ENCODE assay signal across 8 mouse cellular contexts in genomic region chr8:72219541-72220363, GRCm38 (mm10). TPM values are rescaled to one million over a fixed set of nuclear protein-coding genes. Genes with fewer than 3 reads are reported as not detected.
DNase-seq lines count a peak whose midpoint lies in the region; ATAC-seq and TF ChIP-seq lines count a peak whose summit lies in the region.

Gene Fam32a (plus strand): TSS chr8:72219730.

- peaks cover 29% of the 10 kb centered on the region for H3K36me3 ChIP-seq in kidney, embryonic 14.5 days (ENCODE audit: control insufficient read depth, insufficient read depth, low read length)
- H3K36me3 ChIP-seq in limb, embryonic 15.5 days, result peaks cover 29% of the 10 kb centered on the region

- H3K27me3 ChIP-seq in kidney, embryonic 14.5 days (ENCODE audit: control insufficient read depth, insufficient read depth, low read length), result peaks cover 5% of the 10 kb centered on the region; the same call in 1 of the 2 replicates
- no peaks in the 10 kb centered on the region; the same call in 1 of the 2 replicates for H3K27me3 ChIP-seq in limb, embryonic 15.5 days

- TF ChIP-seq POLR2A in bone marrow macrophage, adult 2 months (IDR thresholded peaks at IDR 0.05; ENCODE audit: borderline replicate concordance, low read depth, low read length), result no peak
- peak; percentile 54 for TF ChIP-seq POLR2A in embryonic fibroblast, embryonic 13.5 days (IDR thresholded peaks at IDR 0.05; ENCODE audit: low read depth, low read length)

- ATAC-seq in kidney, embryonic 14.5 days (ENCODE audit: low FRiP score, low TSS enrichment), result peak; percentile 98
- ATAC-seq in limb, embryonic 15.5 days (ENCODE audit: insufficient number of reproducible peaks, low FRiP score, low TSS enrichment, low read depth), result peak; percentile 89

- peaks cover 28% of the 10 kb centered on the region for H3K4me1 ChIP-seq in bone marrow macrophage, adult 2 months (ENCODE audit: control insufficient read depth, insufficient read depth, low read length)
- no peaks in the 10 kb centered on the region for H3K4me1 ChIP-seq in embryonic fibroblast, embryonic 13.5 days (ENCODE audit: control insufficient read depth, insufficient read depth, low read length)
- H3K4me1 ChIP-seq in kidney, embryonic 14.5 days (ENCODE audit: control insufficient read depth, insufficient read depth, low read length), result peaks cover 11% of the 10 kb centered on the region; the same call in 1 of the 2 replicates
- H3K4me1 ChIP-seq in limb, embryonic 15.5 days, result peaks cover 10% of the 10 kb centered on the region

- H3K9ac ChIP-seq in kidney, embryonic 14.5 days (ENCODE audit: low read depth, low read length), result peak within 1 kb of the TSS; percentile 81
- peak within 1 kb of the TSS; percentile 54 for H3K9ac ChIP-seq in limb, embryonic 15.5 days

- 17% methylated on average over 39 of the region's 39 CpGs for WGBS in kidney, embryonic 14.5 days
- 17% methylated on average over 39 of the region's 39 CpGs for WGBS in limb, embryonic 15.5 days

- H3K4me2 ChIP-seq in kidney, embryonic 14.5 days (replicated peaks; ENCODE audit: low read depth, low read length), result peak within 1 kb of the TSS; percentile 79
- peak within 1 kb of the TSS; percentile 71 for H3K4me2 ChIP-seq in limb, embryonic 15.5 days

- H3K9me3 ChIP-seq in kidney, embryonic 14.5 days (ENCODE audit: control insufficient read depth, low read length), result no peaks in the 10 kb centered on the region
- H3K9me3 ChIP-seq in limb, embryonic 15.5 days, result no peaks in the 10 kb centered on the region

- 0 out of 2 replicates have a peak, but pooled peaks have one; percentile 18 for TF ChIP-seq CTCF in bone marrow macrophage, adult 2 months (IDR thresholded peaks at IDR 0.05; ENCODE audit: low read depth, low read length)
- TF ChIP-seq CTCF in embryonic fibroblast, embryonic 13.5 days (IDR thresholded peaks at IDR 0.05; ENCODE audit: borderline replicate concordance, insufficient read depth, low read length), result no peak

- peak; percentile 98 for DNase-seq in A20 (ENCODE audit: low read depth, low spot score)
- DNase-seq in heart, adult 9 months (ENCODE audit: low spot score in 2 of 2), result peak; percentile 90 to 92
- DNase-seq in monocyte, adult 2 months (ENCODE audit: low read depth in 1 of 2, low spot score in 2 of 2), result peak; percentile 79 to 81
- peak; percentile 90 to 94 for DNase-seq in spleen, postnatal 36 days (ENCODE audit: low spot score in 2 of 2)

- peak within 1 kb of the TSS; percentile 53 for H3K27ac ChIP-seq in bone marrow macrophage, adult 2 months (ENCODE audit: insufficient read depth, low read depth, low read length)
- H3K27ac ChIP-seq in embryonic fibroblast, embryonic 13.5 days (ENCODE audit: insufficient read depth, low read length), result peak within 1 kb of the TSS; percentile 19; the same call in 1 of the 2 replicates
- H3K27ac ChIP-seq in kidney, embryonic 14.5 days (ENCODE audit: low read depth, low read length), result peak within 1 kb of the TSS; percentile 63
- peak within 1 kb of the TSS; percentile 82 for H3K27ac ChIP-seq in limb, embryonic 15.5 days

- H3K4me3 ChIP-seq in bone marrow macrophage, adult 2 months (ENCODE audit: insufficient read depth, low read length), result peak within 1 kb of the TSS; percentile 97
- peak within 1 kb of the TSS; percentile 88 for H3K4me3 ChIP-seq in embryonic fibroblast, embryonic 13.5 days (ENCODE audit: insufficient read depth, low read length)
- peak within 1 kb of the TSS; percentile 87 for H3K4me3 ChIP-seq in kidney, embryonic 14.5 days (ENCODE audit: low read length)
- peak within 1 kb of the TSS; percentile 79 for H3K4me3 ChIP-seq in limb, embryonic 15.5 days

RNA-seq across cellular contexts. Expression of gene Fam32a, which starts in this region (rescaled TPM):
- polyA plus RNA-seq in bone marrow macrophage, adult 2 months (2012; ENCODE audit: insufficient read depth, insufficient read length, missing spikeins), result 56.6 and 58.3 TPM in 2 replicates
- polyA plus RNA-seq in embryonic fibroblast, embryonic 13.5 days (2011; ENCODE audit: insufficient read length, low read depth, missing spikeins), result 41.4 and 43.8 TPM in 2 replicates
- polyA plus RNA-seq in kidney, embryonic 14.5 days (2014; fragmentation: Nextera tagmentation; extraction: Ambion mirVana), result 61.3 and 68.8 TPM in 2 replicates
- polyA plus RNA-seq in limb, embryonic 15.5 days (2015; fragmentation: Nextera tagmentation; extraction: Ambion mirVana), result 65.9 and 66.2 TPM in 2 replicates

Comparison
In these comparisons a context has a peak if more than half of its experiments do, and no peak if none do; other contexts are left out.
1. Peak in every context shown above with its lines: DNase-seq, ATAC-seq, H3K4me3 ChIP-seq and H3K27ac ChIP-seq.
2. H3K27ac ChIP-seq: peak in every context shown above with its lines; median percentile 82 in limb, embryonic 15.5 days; 63 in kidney, embryonic 14.5 days; 53 in bone marrow macrophage, adult 2 months; 19 in embryonic fibroblast, embryonic 13.5 days.